Mouse (Mus musculus) right cerebral cortex, adult 2 months (tissue): ENCODE measurements at regions not wholly inside any gene's neighbourhood (a gene's known extent, or its start where the extent isn't known, plus 50 kb on each side); places are given as distances from the start of the nearest gene placed in this dataset.

Experiments
- DNase-seq, 2 experiments: peaks; one replicate each; pipeline ENCODE4 v3.0.0; 2021 to 2022; ENCODE audit warnings: low spot score in 2 of 2

GRCm38 (mm10) chr4:124323589-124323988 lies 287.0 kb downstream of the 3100002H09Rik start:
- DNase-seq = no peak

GRCm38 (mm10) chr4:124321221-124321620 lies 289.4 kb downstream of the 3100002H09Rik start:
- DNase-seq = no peak

DNA sequence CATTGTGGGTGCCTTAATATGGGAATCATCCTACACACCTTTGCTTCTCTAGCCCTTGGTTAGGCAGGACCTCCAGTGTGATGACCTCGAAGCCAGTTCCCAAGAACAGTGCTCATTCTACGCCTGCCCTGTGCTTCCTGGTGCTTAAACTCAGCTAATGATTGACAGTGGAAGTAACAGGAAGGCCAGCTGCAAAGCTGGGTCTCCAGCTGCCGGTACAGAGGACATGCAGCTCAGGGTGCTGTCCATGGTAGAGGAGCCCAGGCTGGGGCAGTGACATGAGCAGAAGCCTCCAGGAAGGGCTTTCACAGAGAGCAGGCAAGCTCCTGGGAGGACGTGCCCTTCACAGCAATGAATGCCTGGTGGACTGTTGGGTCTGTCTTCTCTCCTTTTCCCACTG lies 293.6 kb downstream of the 3100002H09Rik start:
- DNase-seq = no peak

GRCm38 (mm10) chr4:124311657-124312056 lies 298.9 kb downstream of the 3100002H09Rik start:
- no peak for DNase-seq

DNA sequence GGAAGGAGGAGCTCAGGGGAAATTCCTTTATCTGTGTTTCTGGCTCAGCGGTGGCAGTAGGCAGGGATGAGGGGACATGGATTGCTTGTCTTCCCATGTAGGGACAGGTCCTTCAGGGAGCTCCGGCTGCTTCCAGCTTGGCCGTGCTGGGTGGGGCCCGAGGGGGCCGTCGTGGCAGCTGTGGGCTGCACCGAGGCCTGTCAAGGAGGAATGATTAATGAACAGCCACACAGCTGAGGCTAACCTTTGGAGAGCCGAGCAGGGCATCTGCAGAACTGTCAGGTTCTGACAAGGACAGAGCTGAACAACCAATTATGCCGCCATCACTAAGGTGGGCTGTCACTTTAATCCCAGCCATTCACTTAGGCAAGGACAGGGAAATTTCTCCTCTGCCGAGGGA lies 300.0 kb downstream of the 3100002H09Rik start:
- no peak for DNase-seq

GRCm38 (mm10) chr4:124305871-124306555 lies 304.6 kb downstream of the 3100002H09Rik start:
- DNase-seq = peak; percentile 31 to 34

DNA sequence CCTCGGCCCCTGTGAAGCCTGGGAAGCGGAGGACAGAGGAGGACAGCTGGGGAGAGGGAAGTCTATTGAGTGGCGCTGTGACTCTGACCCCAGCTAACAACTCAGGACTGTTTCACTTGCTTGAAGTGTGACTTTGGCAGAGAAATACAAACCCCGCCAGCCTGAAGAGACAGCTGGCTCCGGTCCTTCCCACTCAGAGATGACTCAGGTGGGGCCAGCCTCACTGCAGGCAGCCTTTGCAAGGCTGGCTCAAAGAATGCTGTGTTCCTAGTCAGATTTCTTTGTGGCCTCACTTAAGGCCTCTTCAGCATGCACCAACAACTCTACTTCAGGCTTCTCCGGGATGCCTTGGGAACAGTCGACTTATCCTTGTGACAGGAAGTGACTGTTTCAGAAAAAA lies 307.7 kb downstream of the 3100002H09Rik start:
- DNase-seq = peak; percentile 59 to 74

DNA sequence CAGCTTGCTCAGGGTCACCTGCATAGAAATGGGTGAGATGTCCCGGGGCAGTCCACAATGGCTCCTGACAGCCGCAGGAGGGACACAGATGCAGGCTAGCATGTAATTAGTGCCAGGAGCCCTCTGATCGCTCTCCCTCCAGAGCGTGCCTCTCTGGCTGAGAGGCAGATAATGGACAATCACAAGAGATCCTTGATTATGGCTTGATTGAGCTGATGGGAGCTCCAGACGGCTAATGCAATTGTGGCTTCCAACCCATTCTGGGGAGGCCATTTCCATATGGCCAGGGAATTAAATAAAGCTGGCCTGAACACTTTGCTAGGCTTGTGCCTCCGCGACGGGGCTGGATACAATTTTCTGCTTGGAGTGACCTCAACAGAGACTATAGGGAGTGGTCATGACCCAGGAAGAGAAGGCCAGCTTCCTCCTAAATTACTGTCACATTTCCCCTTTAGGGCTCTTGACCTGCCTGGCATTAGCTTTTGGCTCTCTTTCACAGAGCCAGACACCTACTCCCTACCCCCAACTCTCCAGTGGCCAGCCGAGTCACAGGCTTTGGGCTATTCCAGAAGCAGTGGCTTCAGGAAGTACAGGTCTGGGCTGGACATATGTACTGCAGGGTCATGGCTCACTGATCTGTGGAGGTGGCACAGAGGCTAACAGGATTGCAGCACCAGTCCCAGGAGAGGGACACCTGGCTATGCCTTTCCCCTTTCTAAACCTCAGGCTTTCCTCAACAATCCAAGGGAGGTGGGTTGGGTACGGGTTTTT lies 311.8 kb downstream of the 3100002H09Rik start:
- no peak for DNase-seq

DNA sequence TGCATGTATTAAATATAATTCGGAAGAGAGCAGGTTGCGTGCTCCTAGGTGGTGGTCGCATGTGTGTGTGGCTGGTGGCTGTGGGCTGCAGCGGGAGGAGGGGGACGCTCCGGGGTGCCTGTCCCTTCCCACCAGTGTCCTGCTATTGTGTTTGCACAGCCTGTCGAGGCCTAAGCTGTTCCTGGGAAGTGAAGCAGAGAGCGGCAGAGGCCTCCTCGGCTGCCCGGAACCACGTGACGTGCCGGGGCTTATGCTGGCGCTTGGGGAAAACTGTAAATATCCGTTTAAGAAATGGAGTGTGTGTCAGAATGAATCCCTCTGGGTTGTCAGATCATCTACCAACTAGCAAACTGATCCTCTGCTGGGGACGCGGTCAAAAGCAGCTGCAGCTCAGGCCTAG lies 318.3 kb downstream of the 3100002H09Rik start:
- no peak for DNase-seq

GRCm38 (mm10) chr4:124291767-124292166 lies 318.8 kb downstream of the 3100002H09Rik start:
- no peak for DNase-seq

DNA sequence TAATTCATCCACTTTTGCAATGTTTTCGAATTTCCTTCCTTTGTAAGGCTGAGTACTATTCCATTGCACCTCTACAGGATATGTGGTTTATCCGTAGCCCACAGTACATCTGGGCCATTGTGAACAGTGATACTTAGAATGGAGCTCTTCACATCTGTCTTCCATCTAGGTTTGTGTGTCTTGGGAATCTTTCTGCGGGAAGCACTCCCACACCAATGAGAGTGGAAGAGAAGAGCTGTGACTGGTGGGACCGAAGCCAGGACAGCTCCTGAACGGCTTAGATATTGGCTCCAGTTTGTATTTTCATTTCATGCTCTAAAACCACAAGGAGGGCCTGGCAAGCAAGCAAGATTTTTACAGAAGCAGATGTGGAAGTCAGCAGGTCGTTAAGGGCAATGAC lies 323.1 kb downstream of the 3100002H09Rik start:
- no peak for DNase-seq

- DNase-seq = no peak
Observed at GRCm38 (mm10) chr4:124278681-124279080, 331.9 kb downstream of the 3100002H09Rik start.

- DNase-seq = peak in 1 of 2 experiments; percentile 16
Observed at GRCm38 (mm10) chr4:124277456-124278181, 333.0 kb downstream of the 3100002H09Rik start.

GRCm38 (mm10) chr4:124276741-124277455 lies 333.7 kb downstream of the 3100002H09Rik start:
- peak; percentile 17 to 26 for DNase-seq

- no peak for DNase-seq
Observed at GRCm38 (mm10) chr4:124272002-124272401, 338.6 kb downstream of the 3100002H09Rik start.

GRCm38 (mm10) chr4:124268404-124268803 lies 342.2 kb downstream of the 3100002H09Rik start:
- no peak for DNase-seq

DNA sequence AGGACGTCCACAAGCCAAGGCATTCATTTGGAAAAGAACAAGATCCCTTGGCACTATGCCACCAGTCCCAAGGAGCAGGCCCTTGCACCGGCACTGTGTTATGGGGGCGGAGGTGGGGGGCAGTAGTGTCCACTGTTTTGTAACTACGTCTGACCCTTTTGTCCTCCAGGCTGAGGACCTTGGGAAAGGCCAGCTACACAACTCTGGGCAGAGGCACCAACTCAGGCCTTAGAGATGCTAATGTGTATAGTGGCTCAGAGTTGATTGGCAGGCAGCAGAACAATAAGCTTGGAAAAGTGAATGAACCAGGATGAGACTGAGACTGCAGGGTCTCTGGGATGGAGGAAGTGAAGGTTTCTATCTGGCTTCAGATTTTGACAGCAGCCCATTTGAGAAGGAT lies 344.0 kb downstream of the 3100002H09Rik start:
- no peak for DNase-seq

DNA sequence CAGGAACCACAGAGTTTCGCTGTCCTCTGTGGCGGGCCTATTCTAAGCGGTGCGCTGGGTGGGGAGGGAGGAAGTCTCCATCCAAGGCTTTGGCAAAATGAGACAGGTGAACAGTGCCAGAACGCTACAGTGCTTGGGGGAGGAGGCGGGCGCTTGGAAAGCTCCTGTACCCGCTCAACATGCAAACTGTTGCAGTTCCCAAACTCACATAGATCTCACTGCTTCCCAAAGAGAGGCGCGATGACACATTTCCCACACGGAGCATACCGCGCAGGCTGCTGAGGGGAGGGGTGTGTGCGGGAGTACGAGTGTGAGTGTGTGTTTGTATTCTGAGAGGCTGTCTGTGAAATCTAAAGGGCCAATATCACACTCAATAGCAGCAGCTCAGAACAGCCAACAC lies 345.1 kb downstream of the 3100002H09Rik start:
- peak; percentile 48 to 61 for DNase-seq

- no peak for DNase-seq
Observed at GRCm38 (mm10) chr4:124257006-124257405, 339.2 kb upstream of the 4930535I16Rik start.

GRCm38 (mm10) chr4:124256515-124256914 lies 338.7 kb upstream of the 4930535I16Rik start:
- no peak for DNase-seq

DNA sequence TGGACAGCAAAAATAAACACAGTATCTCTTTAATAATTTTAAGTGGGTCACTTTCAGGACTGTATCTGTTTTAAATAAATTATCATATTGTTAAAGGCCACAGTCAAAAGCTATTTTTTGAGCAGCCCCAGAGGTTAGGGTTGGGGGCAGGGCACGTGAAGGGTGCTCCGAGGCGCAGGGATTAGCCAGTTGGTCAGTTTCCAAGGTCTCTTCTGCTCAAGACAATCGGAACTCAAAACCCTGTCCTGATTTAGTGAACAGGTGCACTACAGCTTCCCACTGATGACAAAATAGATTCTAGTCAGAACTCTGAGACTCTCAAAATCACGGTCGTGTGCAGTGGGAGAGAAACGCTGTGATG lies 337.3 kb upstream of the 4930535I16Rik start:
- no peak for DNase-seq
